Mouse (Mus musculus): Measurements from ENCODE around the gene Matn4. TPM values are rescaled to one million over a fixed set of nuclear protein-coding genes. Genes with fewer than 3 reads are reported as not detected.

The Matn4 gene
- polyA plus RNA-seq, 2 experiments: 0.44 TPM; not detected in 1

DNA sequence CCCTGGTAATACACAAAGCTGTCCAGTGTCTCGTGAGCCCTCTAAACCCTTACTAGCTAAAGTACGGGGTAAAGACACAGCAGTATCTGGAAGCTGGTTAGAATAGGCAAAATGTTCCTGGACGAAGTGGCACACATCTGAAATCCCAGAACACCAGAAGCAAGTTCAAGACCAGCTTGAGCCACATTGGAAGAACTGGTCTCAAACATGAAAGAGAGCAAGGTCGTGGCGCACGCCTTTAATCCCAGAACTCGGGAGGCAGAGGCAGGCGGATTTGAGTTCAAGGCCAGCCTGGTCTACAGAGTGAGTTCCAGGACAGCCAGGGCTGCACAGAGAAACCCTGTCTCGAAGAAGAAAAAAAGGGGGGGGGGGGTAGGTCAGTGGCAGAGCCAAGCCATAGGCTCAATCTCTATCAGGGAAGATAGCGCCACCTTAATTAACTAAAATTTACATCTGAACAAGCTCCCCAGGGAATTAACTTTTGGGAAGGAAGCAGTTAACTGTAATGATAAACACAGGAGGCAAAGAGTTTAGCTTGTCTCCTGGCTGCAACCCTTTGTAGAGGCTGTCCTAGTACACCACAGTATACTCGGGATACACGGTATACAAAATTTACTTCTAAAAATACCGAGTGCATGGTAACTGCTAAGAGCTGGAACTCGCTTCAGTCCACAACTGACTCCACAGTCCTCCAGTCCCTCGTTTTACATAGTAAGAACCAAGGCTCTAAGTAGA is 25.1 kb upstream of the Matn4 start:
- TF ChIP-seq CTCF (IDR thresholded peaks at IDR 0.05; ENCODE audit: low read depth) (no peak), EP300 (IDR thresholded peaks at IDR 0.05; ENCODE audit: low read depth) (no peak)
- Histone ChIP-seq H3K9ac (replicated peaks) (no peak overlapping the region), H3K4me2 (ENCODE audit: low read depth) (no peak overlapping the region), H3K27me3 (ENCODE audit: control insufficient read depth, insufficient read depth, low read length) (no peaks in the 10 kb centered on the region), H3K4me1 (replicated peaks; ENCODE audit: control insufficient read depth in 2 of 2, insufficient read depth in 2 of 2, low read length in 1 of 2) (peaks cover 0 to 12% of the 10 kb centered on the region in 2 experiments; a peak in 2 of 4 replicates), H3K27ac (no peak overlapping the region), H3K9me3 (ENCODE audit: control insufficient read depth, low read length) (no peaks in the 10 kb centered on the region), H3K36me3 (replicated peaks; ENCODE audit: control insufficient read depth, insufficient read depth, low read depth) (no peaks in the 10 kb centered on the region), H3K4me3 (ENCODE audit: insufficient read depth in 1 of 2, low read depth in 2 of 2, low read length in 2 of 2) (no peak overlapping the region)
- no peak for ATAC-seq (ENCODE audit: insufficient read depth)
- no peak for DNase-seq (ENCODE audit: low read depth in 3 of 3, low spot score in 3 of 3)
- 34% methylated on average over 15 of the region's 15 CpGs for WGBS (ENCODE audit: insufficient replicate concordance)

DNA sequence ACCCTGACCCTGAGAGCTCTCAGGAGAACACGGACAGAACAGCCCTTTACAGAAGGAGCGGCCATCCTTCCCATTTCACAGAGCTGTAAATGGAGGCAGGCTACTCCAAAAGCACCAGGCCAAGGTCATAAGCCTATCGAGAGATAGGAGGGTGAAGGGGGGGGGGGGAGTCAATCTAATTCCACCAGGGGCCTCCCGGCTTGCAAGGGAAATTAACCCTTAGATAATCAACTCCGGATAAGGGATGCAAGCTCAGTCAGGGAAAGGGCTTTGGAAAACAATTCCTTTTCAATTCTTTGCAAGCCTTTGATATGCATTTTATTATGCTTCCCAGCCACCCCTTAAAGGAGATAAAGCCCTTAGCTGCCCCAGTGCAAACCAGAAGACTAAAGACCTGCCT is 23.5 kb upstream of the Matn4 start:
- ATAC-seq (ENCODE audit: insufficient read depth): no peak
- no peak overlapping the region for H3K9ac ChIP-seq (replicated peaks)
- no peaks in the 10 kb centered on the region for H3K27me3 ChIP-seq (ENCODE audit: control insufficient read depth, insufficient read depth, low read length)
- 30% methylated on average over 5 of the region's 5 CpGs for WGBS (ENCODE audit: insufficient replicate concordance)
- TF ChIP-seq CTCF (IDR thresholded peaks at IDR 0.05; ENCODE audit: low read depth) (no peak), EP300 (IDR thresholded peaks at IDR 0.05; ENCODE audit: low read depth) (no peak)
- H3K4me3 ChIP-seq (ENCODE audit: insufficient read depth in 1 of 2, low read depth in 2 of 2, low read length in 2 of 2): no peak overlapping the region
- no peak overlapping the region for H3K4me2 ChIP-seq (ENCODE audit: low read depth)
- DNase-seq (ENCODE audit: low read depth in 3 of 3, low spot score in 3 of 3): no peak
- H3K36me3 ChIP-seq (replicated peaks; ENCODE audit: control insufficient read depth, insufficient read depth, low read depth): no peaks in the 10 kb centered on the region
- no peaks in the 10 kb centered on the region for H3K9me3 ChIP-seq (ENCODE audit: control insufficient read depth, low read length)
- no peak overlapping the region for H3K27ac ChIP-seq
- peaks cover 0 to 6% of the 10 kb centered on the region in 2 experiments; a peak in 2 of 4 replicates for H3K4me1 ChIP-seq (replicated peaks; ENCODE audit: control insufficient read depth in 2 of 2, insufficient read depth in 2 of 2, low read length in 1 of 2)

DNA sequence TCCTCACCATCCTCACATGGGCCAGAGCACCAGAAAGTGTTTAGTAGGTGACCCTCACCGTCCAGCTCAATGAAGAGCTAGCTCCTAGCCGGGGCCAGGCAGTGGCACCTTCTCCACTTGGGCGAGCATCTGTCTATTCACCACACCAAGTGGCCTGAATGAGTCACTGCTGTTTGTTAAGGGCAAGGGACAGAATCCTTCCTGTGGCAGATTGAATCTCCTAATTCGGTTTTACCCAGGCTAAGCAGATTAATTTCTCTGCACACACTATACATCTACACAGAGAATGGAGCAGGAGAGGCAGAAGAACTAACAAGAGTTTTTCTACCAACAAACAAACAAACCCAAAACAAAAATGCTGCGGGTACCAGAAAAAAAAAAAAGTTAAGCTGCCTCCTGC is 22.0 kb upstream of the Matn4 start:
- Histone ChIP-seq H3K4me2 (ENCODE audit: low read depth) (no peak overlapping the region), H3K27me3 (ENCODE audit: control insufficient read depth, insufficient read depth, low read length) (no peaks in the 10 kb centered on the region), H3K9ac (replicated peaks) (no peak overlapping the region), H3K36me3 (replicated peaks; ENCODE audit: control insufficient read depth, insufficient read depth, low read depth) (no peaks in the 10 kb centered on the region), H3K4me3 (ENCODE audit: insufficient read depth in 1 of 2, low read depth in 2 of 2, low read length in 2 of 2) (no peak overlapping the region), H3K27ac (no peak overlapping the region), H3K9me3 (ENCODE audit: control insufficient read depth, low read length) (no peaks in the 10 kb centered on the region), H3K4me1 (replicated peaks; ENCODE audit: control insufficient read depth in 2 of 2, insufficient read depth in 2 of 2, low read length in 1 of 2) (peaks cover 0 to 3% of the 10 kb centered on the region in 2 experiments; a peak in 1 of 4 replicates)
- DNase-seq (ENCODE audit: low read depth in 3 of 3, low spot score in 3 of 3) (no peak), ATAC-seq (ENCODE audit: insufficient read depth) (no peak)
- WGBS (ENCODE audit: insufficient replicate concordance): 40% methylated on average over 5 of the region's 5 CpGs
- no peak for TF ChIP-seq CTCF (IDR thresholded peaks at IDR 0.05; ENCODE audit: low read depth)

DNA sequence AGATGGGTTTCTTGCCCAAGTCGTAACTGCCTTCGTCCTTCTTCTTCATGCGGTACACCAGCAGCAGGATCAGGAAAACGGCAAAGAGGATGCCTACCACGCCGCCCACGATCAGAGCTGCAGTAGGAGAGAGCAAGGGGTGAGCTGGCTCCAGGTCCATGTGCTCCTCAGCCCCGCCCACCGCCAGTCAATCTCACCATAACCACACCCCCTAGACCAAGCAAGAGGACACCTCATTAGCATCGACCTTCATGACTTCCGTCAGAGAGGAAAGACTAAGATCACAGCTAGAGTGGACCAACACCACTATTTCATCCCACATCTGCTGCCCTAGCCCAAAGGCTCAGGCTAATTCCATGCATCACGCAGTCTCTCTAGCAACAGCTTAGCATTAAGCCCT is 21.2 kb upstream of the Matn4 start:
- DNase-seq (ENCODE audit: low read depth in 3 of 3, low spot score in 3 of 3) (no peak), ATAC-seq (ENCODE audit: insufficient read depth) (no peak)
- no peaks in the 10 kb centered on the region for H3K9me3 ChIP-seq (ENCODE audit: control insufficient read depth, low read length)
- H3K27ac ChIP-seq: no peak overlapping the region
- 21% methylated on average over 12 of the region's 12 CpGs for WGBS (ENCODE audit: insufficient replicate concordance)
- no peaks in the 10 kb centered on the region for H3K27me3 ChIP-seq (ENCODE audit: control insufficient read depth, insufficient read depth, low read length)
- H3K9ac ChIP-seq (replicated peaks): no peak overlapping the region
- TF ChIP-seq EP300 (IDR thresholded peaks at IDR 0.05; ENCODE audit: low read depth) (no peak), CTCF (IDR thresholded peaks at IDR 0.05; ENCODE audit: low read depth) (no peak)
- no peak overlapping the region for H3K4me3 ChIP-seq (ENCODE audit: insufficient read depth in 1 of 2, low read depth in 2 of 2, low read length in 2 of 2)
- H3K36me3 ChIP-seq (replicated peaks; ENCODE audit: control insufficient read depth, insufficient read depth, low read depth): no peaks in the 10 kb centered on the region
- H3K4me1 ChIP-seq (replicated peaks; ENCODE audit: control insufficient read depth in 2 of 2, insufficient read depth in 2 of 2, low read length in 1 of 2): 0 out of 4 replicates have a peak, but pooled peaks cover 0 to 3% of the 10 kb centered on the region in 2 experiments
- no peak overlapping the region for H3K4me2 ChIP-seq (ENCODE audit: low read depth)

DNA sequence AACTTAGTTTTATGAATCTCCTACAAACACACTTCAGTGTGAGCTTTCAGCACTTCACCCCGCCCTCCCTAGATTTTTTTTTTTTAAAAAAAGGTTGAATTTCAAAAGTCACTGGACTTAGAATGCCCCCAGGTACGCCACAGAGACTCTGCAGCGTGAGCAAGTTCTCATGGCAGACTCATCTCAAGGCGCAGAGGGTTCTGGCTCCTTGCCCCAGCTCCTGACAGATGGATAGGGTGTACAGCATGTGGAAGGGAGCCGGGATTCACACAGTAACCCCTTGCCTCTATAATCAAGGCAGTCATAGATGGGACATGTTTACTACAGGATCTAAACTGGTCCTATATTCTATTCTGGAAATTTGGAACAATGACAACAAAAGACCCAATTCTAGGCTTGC is 20.4 kb upstream of the Matn4 start:
- Histone ChIP-seq H3K4me2 (ENCODE audit: low read depth) (no peak overlapping the region), H3K27me3 (ENCODE audit: control insufficient read depth, insufficient read depth, low read length) (no peaks in the 10 kb centered on the region), H3K9me3 (ENCODE audit: control insufficient read depth, low read length) (no peaks in the 10 kb centered on the region), H3K9ac (replicated peaks) (no peak overlapping the region), H3K27ac (no peak overlapping the region), H3K36me3 (replicated peaks; ENCODE audit: control insufficient read depth, insufficient read depth, low read depth) (no peaks in the 10 kb centered on the region), H3K4me3 (ENCODE audit: insufficient read depth in 1 of 2, low read depth in 2 of 2, low read length in 2 of 2) (no peak overlapping the region), H3K4me1 (replicated peaks; ENCODE audit: control insufficient read depth in 2 of 2, insufficient read depth in 2 of 2, low read length in 1 of 2) (0 out of 4 replicates have a peak, but pooled peaks cover 0 to under 1% of the 10 kb centered on the region in 2 experiments)
- TF ChIP-seq CTCF (IDR thresholded peaks at IDR 0.05; ENCODE audit: low read depth) (no peak), EP300 (IDR thresholded peaks at IDR 0.05; ENCODE audit: low read depth) (no peak)
- no peak for DNase-seq (ENCODE audit: low read depth in 3 of 3, low spot score in 3 of 3)
- 60% methylated on average over 5 of the region's 5 CpGs for WGBS (ENCODE audit: insufficient replicate concordance)
- no peak for ATAC-seq (ENCODE audit: insufficient read depth)
